ENCODE assay signal across 19 mouse cellular contexts in the genomic region with DNA sequence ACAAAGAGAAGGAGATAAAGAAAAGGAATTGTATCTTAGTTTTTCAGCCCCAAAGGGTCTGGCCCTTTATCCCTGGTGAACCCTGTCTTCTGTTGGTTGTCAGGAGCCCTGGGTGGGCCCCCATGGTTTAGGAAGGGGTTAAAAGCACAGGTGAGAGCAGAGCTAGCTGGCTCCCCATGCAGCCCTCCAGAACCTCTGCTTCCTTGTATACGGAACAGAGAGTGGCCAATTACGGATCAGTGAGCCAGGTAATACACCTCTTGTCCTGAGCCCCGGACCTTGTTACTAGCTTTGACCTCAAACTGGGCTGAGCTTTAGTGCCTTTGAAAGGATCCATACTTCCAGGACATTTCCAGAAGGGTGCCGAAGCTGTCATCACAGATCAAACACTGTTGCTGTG.
DNase-seq lines count a peak whose midpoint lies in the region; ATAC-seq and TF ChIP-seq lines count a peak whose summit lies in the region.
"Had no signal": no experiment of that assay in that cellular context is flagged by ENCODE, and none has a peak within 500 bp of the region (broad histone marks: within the 10 kb centered on the region; RNA-seq: fewer than 3 reads in every experiment).

No protein-coding gene starts in this region.

- no peak for TF ChIP-seq CTCF in thymus, adult 2 months (IDR thresholded peaks at IDR 0.05; ENCODE audit: borderline replicate concordance, control insufficient read depth, extremely low read depth, insufficient read depth, low read length, poor library complexity)

- H3K4me2 ChIP-seq in heart, embryonic 15.5 days = no peak overlapping the region
- no peak overlapping the region for H3K4me2 ChIP-seq in liver, embryonic 16.5 days (ENCODE audit: low read depth, low read length)
- H3K4me2 ChIP-seq in liver, embryonic 11.5 days = no peak overlapping the region
- H3K4me2 ChIP-seq: forebrain, embryonic 15.5 days; hindbrain, embryonic 14.5 days; lung, embryonic 14.5 days had no signal

- no peak overlapping the region for H3K9ac ChIP-seq in heart, embryonic 15.5 days
- no peak overlapping the region for H3K9ac ChIP-seq in liver, embryonic 16.5 days (ENCODE audit: low read depth, low read length)
- H3K9ac ChIP-seq in liver, embryonic 11.5 days (ENCODE audit: low read depth, low read length) = no peak overlapping the region
- H3K9ac ChIP-seq: forebrain, embryonic 15.5 days; hindbrain, embryonic 14.5 days; lung, embryonic 14.5 days had no signal

- H3K9me3 ChIP-seq in heart, embryonic 15.5 days (replicated peaks) = no peaks in the 10 kb centered on the region
- H3K9me3 ChIP-seq in liver, embryonic 16.5 days (replicated peaks; ENCODE audit: control insufficient read depth, low read length) = no peaks in the 10 kb centered on the region
- no peaks in the 10 kb centered on the region for H3K9me3 ChIP-seq in liver, embryonic 11.5 days (ENCODE audit: control insufficient read depth, low read length)
- H3K9me3 ChIP-seq: embryonic facial prominence, embryonic 10.5 days; forebrain, embryonic 15.5 days; heart, embryonic 10.5 days; midbrain, embryonic 10.5 days had no signal

- no peak for TF ChIP-seq POLR2A in thymus, adult 2 months (IDR thresholded peaks at IDR 0.05; ENCODE audit: control insufficient read depth, extremely low read depth, insufficient read depth, low read length, poor library complexity)

- DNase-seq in heart, adult 9 months (ENCODE audit: low spot score in 2 of 2) = no peak
- DNase-seq in liver, embryonic 11.5 days (ENCODE audit: low spot score) = no peak
- DNase-seq in thymus, adult 2 months = no peak
- DNase-seq in thymus, adult 18-20 months = no peak
- no peak for DNase-seq in cerebellum, postnatal 36 days
- no peak for DNase-seq in left cerebral cortex, postnatal 25 days (ENCODE audit: low spot score in 2 of 2)
- DNase-seq: adrenal gland, postnatal 25 days; cerebellum, adult 9-10 months; left cerebral cortex, postnatal 4 days; liver had no signal

- no peak for ATAC-seq in heart, embryonic 15.5 days (replicated peaks; ENCODE audit: insufficient number of reproducible peaks, insufficient read depth, low FRiP score, low read depth)
- ATAC-seq in liver, embryonic 16.5 days (ENCODE audit: low read depth) = no peak
- ATAC-seq in liver, embryonic 11.5 days (replicated peaks; ENCODE audit: low FRiP score) = no peak
- ATAC-seq: forebrain, embryonic 15.5 days had no signal

- H3K4me1 ChIP-seq in heart, embryonic 15.5 days (replicated peaks) = peaks cover 48% of the 10 kb centered on the region
- no peaks in the 10 kb centered on the region for H3K4me1 ChIP-seq in liver, embryonic 16.5 days (ENCODE audit: control insufficient read depth, low read depth, low read length)
- H3K4me1 ChIP-seq in liver, embryonic 11.5 days (replicated peaks; ENCODE audit: control insufficient read depth, insufficient read depth, low read length) = 0 out of 2 replicates have a peak, but pooled peaks cover 3% of the 10 kb centered on the region
- H3K4me1 ChIP-seq in thymus, adult 2 months (replicated peaks; ENCODE audit: control insufficient read depth, insufficient read depth, low read length) = peaks cover 87% of the 10 kb centered on the region

- H3K27ac ChIP-seq in heart, embryonic 15.5 days = peak overlapping the region; percentile 29; the same call in 1 of the 2 replicates
- H3K27ac ChIP-seq in liver, embryonic 16.5 days (ENCODE audit: low read length) = peak overlapping the region; percentile 6; the same call in 1 of the 2 replicates
- no peak overlapping the region for H3K27ac ChIP-seq in liver, embryonic 11.5 days (ENCODE audit: low read depth, low read length)
- peak overlapping the region; percentile 100 for H3K27ac ChIP-seq in thymus, adult 2 months (ENCODE audit: control insufficient read depth, insufficient read depth, low read length)
- H3K27ac ChIP-seq: embryonic facial prominence, embryonic 10.5 days; forebrain, embryonic 15.5 days; heart, embryonic 10.5 days; hindbrain, embryonic 14.5 days; macrophage; midbrain, embryonic 10.5 days had no signal

- no peaks in the 10 kb centered on the region for H3K27me3 ChIP-seq in heart, embryonic 15.5 days
- no peaks in the 10 kb centered on the region for H3K27me3 ChIP-seq in liver, embryonic 16.5 days (ENCODE audit: control insufficient read depth, insufficient read depth, low read depth, low read length)
- no peaks in the 10 kb centered on the region for H3K27me3 ChIP-seq in liver, embryonic 11.5 days (replicated peaks; ENCODE audit: control insufficient read depth, insufficient read depth, low read length)
- no peaks in the 10 kb centered on the region for H3K27me3 ChIP-seq in thymus, adult 2 months (ENCODE audit: control insufficient read depth, insufficient read depth, low read length)
- H3K27me3 ChIP-seq: forebrain, embryonic 15.5 days had no signal

- no peak overlapping the region for H3K4me3 ChIP-seq in heart, embryonic 15.5 days
- H3K4me3 ChIP-seq in liver, embryonic 16.5 days (ENCODE audit: low read depth, low read length) = no peak overlapping the region
- H3K4me3 ChIP-seq in liver, embryonic 11.5 days (ENCODE audit: low read depth, low read length) = no peak overlapping the region
- H3K4me3 ChIP-seq in thymus, adult 2 months (ENCODE audit: control insufficient read depth, insufficient read depth, low read length) = no peak overlapping the region
- H3K4me3 ChIP-seq: embryonic facial prominence, embryonic 10.5 days; forebrain, embryonic 15.5 days; heart, embryonic 10.5 days; midbrain, embryonic 10.5 days had no signal

- intact Hi-C loops in left cerebral cortex, postnatal 25 days (cut with DNase I) = no loop called here

- 87% methylated on average over 4 of the region's 4 CpGs for WGBS in heart, embryonic 15.5 days
- WGBS in liver, embryonic 16.5 days (ENCODE audit: insufficient replicate concordance) = 68% methylated on average over 4 of the region's 4 CpGs
- WGBS in liver, embryonic 11.5 days = 83% methylated on average over 4 of the region's 4 CpGs
- 57% methylated on average over 4 of the region's 4 CpGs for WGBS in thymus, adult 2 months

- H3K36me3 ChIP-seq in heart, embryonic 15.5 days = no peaks in the 10 kb centered on the region
- H3K36me3 ChIP-seq in liver, embryonic 16.5 days (ENCODE audit: control insufficient read depth, insufficient read depth) = no peaks in the 10 kb centered on the region
- H3K36me3 ChIP-seq in liver, embryonic 11.5 days (ENCODE audit: control insufficient read depth, insufficient read depth, low read length) = no peaks in the 10 kb centered on the region
- H3K36me3 ChIP-seq in thymus, adult 2 months (ENCODE audit: control insufficient read depth, insufficient read depth, low read length) = no peaks in the 10 kb centered on the region
- H3K36me3 ChIP-seq: embryonic facial prominence, embryonic 10.5 days; forebrain, embryonic 15.5 days; heart, embryonic 10.5 days had no signal
